Mouse (Mus musculus) midbrain, embryonic 10.5 days (tissue): ENCODE data around the gene Hist1h4f. TPM values are rescaled to one million over a fixed set of nuclear protein-coding genes. Genes with fewer than 3 reads are reported as not detected.
"Not testable (repeated sequence)": the region's sequence is repeated elsewhere in the genome, so short reads cannot be mapped to it uniquely, and the experiment has no call there.

Source experiments
- DNase-seq: peaks from one replicate; pipeline ENCODE4 v3.0.0-alpha.2; 2017; ENCODE audit warnings: low spot score
- H3K27ac ChIP-seq: fragments of 300-500 bp; sonication (generic); replicated peaks from 2 replicates; pipeline ENCODE4 v1.5.1; 2016; ENCODE audit warnings: mild to moderate bottlenecking
- H3K27me3 ChIP-seq: fragments of 300-500 bp; sonication (generic); 2 replicates; pipeline ENCODE4 v1.6.1; 2016; ENCODE audit warnings: low read depth, mild to moderate bottlenecking; ENCODE audit not compliant: poor library complexity, severe bottlenecking
- H3K36me3 ChIP-seq: fragments of 300-500 bp; sonication (generic); 2 replicates; pipeline ENCODE4 v1.6.1; 2016; ENCODE audit warnings: mild to moderate bottlenecking, moderate library complexity
- H3K4me1 ChIP-seq: fragments of 300-500 bp; sonication (generic); 2 replicates; pipeline ENCODE4 v1.6.1; 2016
- H3K4me3 ChIP-seq: fragments of 300-500 bp; sonication (generic); 2 replicates; pipeline ENCODE4 v1.5.1; 2016; ENCODE audit warnings: mild to moderate bottlenecking, moderate library complexity
- H3K9me3 ChIP-seq: fragments of 300-500 bp; sonication (generic); replicated peaks from 2 replicates; pipeline ENCODE4 v1.6.1; 2016; ENCODE audit warnings: mild to moderate bottlenecking
- WGBS: fragments of 180-500 bp; shearing (Covaris S2); methylation state at CpG from one replicate; pipeline ENCODE4 v1.1.7; 2016; 5-methylcytosine and 5-hydroxymethylcytosine counted together
- polyA plus RNA-seq: library from polyadenylated mRNA; unstranded; fragments of >200 nt; fragmentation: Nextera tagmentation; extraction: Ambion mirVana; gene quantifications from 2 replicates; pipeline ENCODE4 v1.2.1, GENCODE M21; 2016

The Hist1h4f gene
- polyA plus RNA-seq, 1 experiment from 2014 or later = 1.7 TPM

DNA sequence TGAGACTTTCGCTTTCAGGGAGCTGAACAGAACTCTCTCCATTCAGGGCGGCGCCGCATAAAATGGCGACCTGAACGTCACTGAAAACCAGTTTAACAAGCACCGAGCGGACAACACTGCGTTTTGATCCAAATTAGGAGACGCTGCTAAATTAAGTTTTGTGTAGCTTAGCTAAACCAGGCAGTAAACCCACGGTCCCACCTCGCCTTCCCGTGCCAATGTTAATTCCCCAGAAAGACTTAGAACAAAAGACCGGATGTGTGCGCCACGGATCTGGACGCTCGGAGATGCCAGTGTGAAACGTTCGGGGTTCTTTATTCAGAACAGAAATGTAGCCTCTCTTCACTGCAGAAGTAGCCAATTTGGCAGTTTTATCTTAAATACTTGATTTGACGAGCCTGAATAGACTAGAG is 33.6 kb upstream of the Hist1h4f start:
- H3K4me1 ChIP-seq = peaks cover 51% of the 10 kb centered on the region
- H3K36me3 ChIP-seq = no peaks in the 10 kb centered on the region
- no peaks in the 10 kb centered on the region for H3K27me3 ChIP-seq
- DNase-seq = peak; percentile 77
- under 1% methylated on average over 21 of the region's 21 CpGs for WGBS
- H3K9me3 ChIP-seq = no peaks in the 10 kb centered on the region
- H3K4me3 ChIP-seq = peak overlapping the region; percentile 49
- H3K27ac ChIP-seq = peak overlapping the region; percentile 94

GRCm38 (mm10) chr13:23584331-23584730 is 32.9 kb upstream of the Hist1h4f start:
- H3K27me3 ChIP-seq = no peaks in the 10 kb centered on the region
- peaks cover 51% of the 10 kb centered on the region for H3K4me1 ChIP-seq
- peak; percentile 31 for DNase-seq

GRCm38 (mm10) chr13:23583387-23584068 is 32.1 kb upstream of the Hist1h4f start:
- Histone ChIP-seq H3K9me3 (no peaks in the 10 kb centered on the region), H3K4me1 (peaks cover 51% of the 10 kb centered on the region), H3K27me3 (no peaks in the 10 kb centered on the region), H3K36me3 (no peaks in the 10 kb centered on the region), H3K4me3 (peak overlapping the region; percentile 63; the same call in 1 of the 2 replicates), H3K27ac (peak overlapping the region; percentile 94)
- peak; percentile 19 for DNase-seq

More at GRCm38 (mm10) chr13:23584331-23584730, 32.9 kb upstream of the Hist1h4f start:
- no peaks in the 10 kb centered on the region for H3K36me3 ChIP-seq
- peak overlapping the region; percentile 94 for H3K27ac ChIP-seq
- peak overlapping the region; percentile 49 for H3K4me3 ChIP-seq
- H3K9me3 ChIP-seq = no peaks in the 10 kb centered on the region

- DNase-seq = peak; percentile 52
- 3% methylated on average over 6 of the region's 6 CpGs for WGBS
- H3K4me3 ChIP-seq = peak overlapping the region; percentile 63
- H3K4me1 ChIP-seq = peaks cover 55% of the 10 kb centered on the region
- H3K27ac ChIP-seq = peak overlapping the region; percentile 94
- H3K36me3 ChIP-seq = no peaks in the 10 kb centered on the region
- no peaks in the 10 kb centered on the region for H3K27me3 ChIP-seq
- H3K9me3 ChIP-seq = no peaks in the 10 kb centered on the region
These were observed 31.0 kb upstream of the Hist1h4f start for GRCm38 (mm10) chr13:23582219-23583056.

DNA sequence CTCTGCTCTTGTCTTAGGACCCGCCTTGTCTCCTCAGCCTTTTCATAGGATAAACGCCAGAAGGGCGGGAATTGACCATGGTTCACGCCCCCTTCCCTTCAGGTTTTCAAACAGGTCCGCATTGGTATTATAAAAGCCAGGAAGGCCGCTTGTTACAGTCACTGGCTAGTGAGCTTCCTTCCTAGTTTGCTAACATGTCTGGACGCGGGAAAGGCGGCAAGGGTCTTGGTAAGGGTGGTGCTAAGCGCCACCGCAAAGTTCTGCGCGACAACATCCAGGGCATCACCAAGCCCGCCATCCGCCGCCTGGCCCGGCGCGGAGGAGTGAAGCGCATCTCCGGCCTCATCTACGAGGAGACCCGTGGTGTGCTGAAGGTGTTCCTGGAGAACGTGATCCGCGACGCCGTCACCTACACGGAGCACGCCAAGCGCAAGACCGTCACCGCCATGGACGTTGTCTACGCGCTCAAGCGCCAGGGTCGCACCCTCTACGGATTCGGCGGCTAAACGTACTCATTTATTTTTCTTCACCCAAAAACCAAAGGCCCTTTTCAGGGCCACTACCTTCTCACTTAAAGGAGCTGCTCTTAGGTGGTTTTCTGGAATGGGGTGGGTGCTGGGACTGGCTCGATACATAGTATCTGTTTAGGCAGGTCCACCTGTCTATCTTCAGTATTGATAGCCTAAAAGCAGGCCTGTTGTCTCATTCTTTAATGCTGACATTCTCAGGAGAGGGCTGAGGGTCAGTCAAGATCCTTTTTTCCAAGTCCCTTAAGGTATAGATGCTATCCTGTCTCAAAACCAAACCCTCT is 30.2 kb upstream of the Hist1h4f start, which contains the start of gene Hist1h4d:
Gene Hist1h4d, plus strand, starts transcription at position 191 of the 811 bp plus-strand sequence.
- Histone ChIP-seq H3K9me3 (no peaks in the 10 kb centered on the region), H3K4me1 (peaks cover 57% of the 10 kb centered on the region), H3K36me3 (no peaks in the 10 kb centered on the region), H3K27ac (peak within 1 kb of the TSS; percentile 94), H3K27me3 (no peaks in the 10 kb centered on the region), H3K4me3 (peak within 1 kb of the TSS; percentile 63)
- WGBS = under 1% methylated on average over 43 of the region's 43 CpGs
- DNase-seq = peak; percentile 94

- Histone ChIP-seq H3K36me3 (no peaks in the 10 kb centered on the region), H3K27ac (peak overlapping the region; percentile 92), H3K9me3 (no peaks in the 10 kb centered on the region), H3K4me1 (peaks cover 47% of the 10 kb centered on the region), H3K4me3 (no peak overlapping the region), H3K27me3 (no peaks in the 10 kb centered on the region)
- DNase-seq = no peak
- WGBS = 98% methylated on average over 1 of the region's 1 CpGs
These were observed 26.4 kb upstream of the Hist1h4f start for GRCm38 (mm10) chr13:23577835-23578234.

GRCm38 (mm10) chr13:23576906-23577639 is 25.6 kb upstream of the Hist1h4f start:
- Histone ChIP-seq H3K27me3 (no peaks in the 10 kb centered on the region), H3K4me3 (peak overlapping the region; percentile 61), H3K9me3 (no peaks in the 10 kb centered on the region), H3K36me3 (no peaks in the 10 kb centered on the region), H3K4me1 (peaks cover 47% of the 10 kb centered on the region), H3K27ac (peak overlapping the region; percentile 92)
- WGBS = 53% methylated on average over 6 of the region's 6 CpGs
- DNase-seq = no peak

GRCm38 (mm10) chr13:23576351-23576881 is 25.0 kb upstream of the Hist1h4f start:
- Histone ChIP-seq H3K36me3 (no peaks in the 10 kb centered on the region), H3K27me3 (no peaks in the 10 kb centered on the region), H3K4me3 (peak overlapping the region; percentile 61), H3K9me3 (no peaks in the 10 kb centered on the region), H3K27ac (peak overlapping the region; percentile 92), H3K4me1 (peaks cover 45% of the 10 kb centered on the region)
- peak; percentile 44 for DNase-seq
- WGBS = 4% methylated on average over 7 of the region's 7 CpGs

GRCm38 (mm10) chr13:23575864-23576313 is 24.4 kb upstream of the Hist1h4f start:
- peak; percentile 36 for DNase-seq
- H3K27me3 ChIP-seq, H3K36me3 ChIP-seq, H3K9me3 ChIP-seq: not testable (repeated sequence)
- Histone ChIP-seq H3K4me3 (peak overlapping the region; percentile 61), H3K27ac (peak overlapping the region; percentile 92), H3K4me1 (peaks cover 42% of the 10 kb centered on the region)
- WGBS = 2% methylated on average over 11 of the region's 40 CpGs

DNA sequence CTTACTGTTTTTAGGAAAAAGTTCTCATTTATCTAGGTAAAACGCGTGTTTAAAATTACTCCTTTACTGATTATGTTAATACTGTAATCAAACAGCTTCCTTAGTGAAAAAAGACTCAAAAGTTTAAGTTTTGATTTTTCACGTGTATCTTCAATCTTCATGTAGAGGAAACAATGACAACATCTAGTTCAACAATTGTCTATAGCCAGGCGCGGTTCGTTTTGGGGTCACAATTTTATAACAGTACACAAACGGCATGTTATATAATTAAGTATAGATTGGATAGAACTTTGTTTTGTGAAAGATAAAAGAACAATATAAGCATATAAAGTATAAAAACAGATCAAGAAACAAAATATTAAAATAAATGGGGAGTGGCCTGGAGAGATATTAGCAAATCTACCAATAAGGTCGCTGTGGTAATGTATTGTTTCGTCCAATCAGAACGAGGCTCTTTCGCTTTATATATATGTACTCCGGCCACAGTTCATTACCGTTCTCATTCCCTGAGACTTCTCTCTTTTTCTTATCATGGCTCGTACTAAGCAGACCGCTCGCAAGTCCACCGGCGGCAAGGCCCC is 23.9 kb upstream of the Hist1h4f start, which contains the start of gene Hist1h3d:
Gene Hist1h3d, plus strand, starts transcription at position 493 of the 581 bp plus-strand sequence.
- H3K36me3 ChIP-seq = no peaks in the 10 kb centered on the region
- no peaks in the 10 kb centered on the region for H3K9me3 ChIP-seq
- peak; percentile 64 for DNase-seq
- peaks cover 39% of the 10 kb centered on the region for H3K4me1 ChIP-seq
- peak within 1 kb of the TSS; percentile 92 for H3K27ac ChIP-seq
- H3K4me3 ChIP-seq = peak within 1 kb of the TSS; percentile 61
- under 1% methylated on average over 18 of the region's 18 CpGs for WGBS
- no peaks in the 10 kb centered on the region for H3K27me3 ChIP-seq

GRCm38 (mm10) chr13:23574546-23575170 is 23.2 kb upstream of the Hist1h4f start:
- not testable (repeated sequence) for H3K9me3 ChIP-seq, H3K36me3 ChIP-seq, H3K27me3 ChIP-seq, DNase-seq
- Histone ChIP-seq H3K4me1 (peaks cover 46% of the 10 kb centered on the region), H3K27ac (peak overlapping the region; percentile 97), H3K4me3 (peak overlapping the region; percentile 61)
- WGBS = 0% methylated on average over 8 of the region's 39 CpGs
